Mouse (Mus musculus) embryo, embryonic 10 days (tissue): ENCODE data around the gene Krt5.
"Not testable (repeated sequence)": the region's sequence is repeated elsewhere in the genome, so short reads cannot be mapped to it uniquely, and the experiment has no call there.

Source experiments
- DNase-seq: peaks from one replicate; pipeline ENCODE4 v3.0.0-alpha.2; 2015; ENCODE audit warnings: low spot score

Krt5 gene

DNA sequence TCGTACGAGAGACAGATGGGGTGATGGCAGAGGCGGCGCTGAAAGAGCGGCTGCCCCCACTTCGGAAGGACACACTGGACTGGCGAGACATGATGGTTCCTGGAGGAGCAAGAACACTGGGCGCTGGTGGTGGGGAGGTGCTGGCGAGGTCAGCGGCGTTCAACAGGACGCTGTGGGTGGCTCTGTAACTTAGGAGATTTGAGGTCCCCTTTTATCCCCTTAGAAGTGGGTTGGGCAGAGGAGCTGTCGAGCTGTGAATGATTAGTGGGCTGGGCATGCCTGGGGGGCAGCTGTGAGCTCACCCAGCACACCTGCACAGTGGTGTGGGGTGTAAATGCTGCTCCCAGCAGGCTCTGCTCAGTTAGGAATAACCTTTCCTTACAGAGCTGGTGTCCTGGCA is at the start of gene Krt5:
Gene Krt5 (minus strand): TSS at position 179 of the 400 bp plus-strand sequence.
- DNase-seq: no peak

DNA sequence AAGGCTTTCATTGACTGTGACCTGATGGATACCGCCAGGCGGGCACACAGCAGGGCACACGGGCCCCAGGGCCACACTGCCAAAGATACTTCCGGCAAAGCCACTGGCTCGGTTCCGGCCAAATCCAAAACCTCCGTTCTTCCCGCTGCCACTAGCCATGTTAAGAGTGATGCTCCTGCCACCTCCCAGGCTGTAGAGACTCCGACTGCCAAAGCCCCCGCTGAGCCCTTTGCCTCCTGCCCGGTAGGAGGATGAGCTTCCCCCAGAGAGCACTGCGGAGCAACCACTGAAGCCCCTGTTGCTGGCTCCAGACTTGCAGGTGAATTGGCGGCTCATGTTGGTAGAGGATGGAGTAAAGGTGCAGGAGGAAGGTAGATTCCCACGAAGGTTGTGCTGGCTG is 30.0 kb upstream of the Krt5 start, which contains the start of gene Krt71:
Gene Krt71 (minus strand): TSS at position 399 of the 400 bp plus-strand sequence.
- no peak for DNase-seq

DNA sequence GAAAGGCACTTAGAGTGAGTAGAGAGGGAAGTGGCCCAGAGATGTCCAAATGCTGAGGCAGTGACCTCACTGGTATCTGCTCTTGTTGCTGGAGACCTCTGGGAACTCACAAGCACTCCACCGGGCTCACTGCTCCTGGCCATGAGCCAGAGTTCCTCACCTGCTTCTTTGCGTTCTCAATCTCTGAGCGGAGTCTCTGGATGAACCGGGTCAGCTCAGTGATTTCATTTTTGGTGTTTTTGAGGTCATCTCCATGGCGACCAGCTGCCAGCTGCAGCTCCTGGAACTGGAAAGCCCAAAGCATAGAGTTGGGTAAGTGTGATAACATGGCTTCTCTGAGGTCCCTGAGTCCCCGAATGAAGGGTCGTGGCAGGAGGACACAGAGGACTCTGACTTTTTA is 25.1 kb upstream of the Krt5 start:
- DNase-seq: no peak

DNA sequence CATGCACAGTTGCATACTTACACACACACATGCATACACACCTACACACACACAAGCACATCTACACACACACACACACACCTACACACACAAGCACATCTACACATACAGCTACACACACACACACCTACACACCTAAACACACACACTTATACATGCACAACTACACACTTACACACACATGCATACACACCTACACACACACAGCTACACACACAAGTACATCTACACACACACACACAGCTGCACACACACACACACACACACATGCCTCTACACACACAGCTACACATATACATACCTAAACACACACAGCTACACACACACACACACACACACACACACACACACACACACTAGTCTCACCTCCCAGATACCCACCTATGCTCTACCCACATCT is 18.0 kb upstream of the Krt5 start:
- no peak for DNase-seq

DNA sequence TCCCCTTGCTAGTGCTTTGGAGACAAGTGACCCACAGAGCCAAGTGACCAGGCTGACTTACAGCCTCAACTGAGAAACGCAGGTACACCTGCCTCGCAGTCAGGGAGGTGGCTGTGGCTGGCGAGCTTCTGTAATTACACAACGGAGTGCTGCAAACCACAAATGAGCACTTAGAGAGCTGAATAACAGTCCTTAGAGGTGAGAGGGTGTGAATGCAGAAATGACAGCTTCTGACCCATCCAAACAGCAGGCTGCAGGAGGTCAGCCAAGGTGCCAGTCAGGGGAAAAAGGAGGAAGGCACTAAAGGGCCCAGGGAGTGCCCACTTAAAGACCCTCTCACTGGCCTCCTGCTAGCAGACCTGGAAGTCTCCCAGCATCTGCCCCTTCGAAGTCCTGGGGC is 12.0 kb upstream of the Krt5 start:
- DNase-seq: no peak

DNA sequence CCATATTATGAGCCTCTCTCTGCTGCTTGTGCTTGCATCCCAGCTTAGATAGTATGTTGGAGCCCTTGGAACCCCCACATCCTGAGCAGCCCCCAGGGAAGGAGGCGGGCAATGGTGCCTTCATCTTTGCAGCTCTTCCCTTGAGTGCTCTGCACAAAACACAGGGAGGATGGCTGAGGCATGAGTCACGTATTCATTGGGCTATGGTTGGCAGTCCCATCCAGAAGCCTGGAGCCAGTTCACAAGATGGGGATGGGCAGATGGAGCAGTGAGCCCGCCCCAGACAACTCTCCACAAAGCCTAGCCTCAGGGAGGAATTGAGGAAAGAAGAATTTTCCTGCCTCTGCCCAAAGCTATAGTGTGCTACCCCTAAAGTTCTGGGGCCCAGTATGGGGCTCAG is 3.1 kb upstream of the Krt5 start:
- DNase-seq: no peak

DNA sequence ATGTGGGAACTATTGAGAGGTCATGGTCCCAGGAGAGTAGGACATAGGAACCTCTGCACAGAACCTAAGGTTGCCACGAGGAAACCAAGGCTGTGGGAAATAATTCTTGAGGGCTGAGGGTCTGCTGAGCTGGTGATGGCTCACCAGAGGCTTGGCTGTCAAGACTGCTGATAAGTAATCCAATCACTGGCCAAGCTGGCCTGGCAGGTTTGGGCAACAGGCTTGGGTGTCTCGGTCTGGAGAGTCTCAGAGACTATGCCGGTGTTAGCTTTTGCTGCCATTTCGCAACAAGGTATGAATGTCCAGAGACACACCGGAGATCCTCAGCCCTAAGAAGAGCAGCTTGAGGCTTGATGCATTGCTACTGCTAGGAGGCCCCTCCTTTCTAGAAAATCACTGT is 1.7 kb upstream of the Krt5 start:
- no peak for DNase-seq

DNA sequence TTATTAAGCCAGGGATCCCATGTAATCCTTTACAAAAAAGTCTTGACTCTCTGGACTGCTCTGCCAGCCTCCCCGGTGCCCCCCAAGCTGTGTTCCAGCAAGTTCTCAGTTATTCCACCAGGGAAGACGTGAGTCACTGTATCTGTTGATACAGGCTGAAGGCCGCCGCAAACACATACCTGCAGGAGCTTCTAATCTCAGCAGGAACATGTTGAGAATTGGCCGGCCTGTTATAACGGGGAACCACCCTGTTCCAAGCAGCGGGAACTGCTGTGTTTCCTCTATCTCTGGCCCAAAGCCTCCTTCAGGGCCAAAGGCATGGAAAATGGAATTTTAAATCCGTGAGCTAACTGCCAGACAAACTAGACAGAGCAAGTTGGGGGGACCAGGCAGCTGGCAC is 1.0 kb upstream of the Krt5 start:
- DNase-seq: no peak

DNA sequence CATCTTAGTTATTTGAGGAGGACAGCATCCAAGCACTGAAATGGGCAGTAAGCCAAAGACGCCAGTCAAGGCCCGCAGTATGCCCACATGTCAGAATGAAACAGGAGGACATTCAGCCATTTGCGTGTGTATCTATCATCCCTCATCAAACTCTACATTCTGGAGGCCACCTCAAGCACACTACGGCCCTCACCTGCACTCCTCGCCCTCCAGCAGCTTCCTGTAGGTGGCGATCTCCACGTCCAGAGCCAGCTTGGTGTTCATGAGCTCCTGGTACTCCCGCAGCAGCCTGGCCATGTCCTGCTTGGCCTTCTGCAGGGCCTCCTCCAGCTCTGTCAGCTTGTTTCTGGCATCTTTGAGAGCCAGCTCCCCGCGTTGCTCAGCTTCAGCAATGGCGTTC is 4.0 kb downstream of the Krt5 start:
- DNase-seq: no peak

DNA sequence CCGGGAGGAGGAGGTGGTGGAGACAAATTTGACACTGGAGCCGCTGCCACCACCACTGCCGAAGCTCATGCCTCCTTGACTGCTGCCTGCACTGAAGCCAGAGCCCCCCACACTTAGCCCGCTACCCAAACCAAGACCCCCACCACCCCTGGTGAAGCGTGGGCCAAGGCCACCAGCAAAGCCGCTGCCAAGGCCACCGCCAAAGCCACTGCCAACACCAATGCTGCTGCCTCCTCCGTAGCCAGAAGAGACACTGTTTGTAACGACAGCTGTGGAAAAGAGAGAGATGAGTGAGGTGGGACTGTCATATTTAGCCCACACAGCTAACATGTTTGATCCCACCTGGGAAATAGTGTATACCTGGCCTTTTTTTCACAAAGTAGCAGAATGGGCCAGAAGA is 5.2 kb downstream of the Krt5 start:
- DNase-seq: no peak

DNA sequence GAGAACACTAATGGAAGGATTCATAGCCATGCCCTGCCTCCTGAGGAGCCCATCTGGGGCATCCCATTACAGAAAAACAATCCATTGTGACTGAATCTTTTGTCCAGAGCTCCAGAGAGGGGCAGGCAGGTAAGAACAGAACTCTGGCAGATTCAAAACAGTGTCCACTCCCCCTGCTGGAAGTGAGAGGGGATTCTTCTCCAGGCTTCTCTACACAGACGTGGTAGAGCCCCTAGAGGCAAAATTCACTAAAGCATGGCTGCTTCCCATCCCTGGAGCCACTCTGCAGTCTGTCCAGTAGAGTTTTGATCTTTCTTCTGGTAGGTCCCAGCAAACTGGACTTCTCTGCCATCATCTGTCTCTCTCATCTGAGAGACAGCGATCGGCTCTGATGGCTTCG is 8.6 kb downstream of the Krt5 start:
- DNase-seq: peak; percentile 65

DNA sequence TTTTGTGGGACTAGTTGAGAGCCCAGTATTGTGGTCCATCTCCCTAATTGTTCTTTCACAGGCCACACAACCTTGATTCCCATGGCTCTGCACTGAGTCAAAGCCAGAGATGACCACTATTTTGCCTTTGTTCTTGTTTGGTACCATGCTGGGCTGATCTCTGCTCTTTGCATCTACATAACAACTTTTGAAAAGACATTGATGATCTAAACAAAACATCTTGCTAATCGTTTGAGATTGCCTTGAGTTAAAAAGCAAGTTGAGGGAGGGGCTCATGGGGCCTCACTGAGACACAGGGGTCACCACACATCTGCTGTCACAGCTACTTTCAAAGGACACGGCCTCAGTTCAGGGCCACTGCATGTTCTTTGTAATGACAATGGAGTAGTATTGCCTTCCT is 10.3 kb downstream of the Krt5 start:
- no peak for DNase-seq

DNA sequence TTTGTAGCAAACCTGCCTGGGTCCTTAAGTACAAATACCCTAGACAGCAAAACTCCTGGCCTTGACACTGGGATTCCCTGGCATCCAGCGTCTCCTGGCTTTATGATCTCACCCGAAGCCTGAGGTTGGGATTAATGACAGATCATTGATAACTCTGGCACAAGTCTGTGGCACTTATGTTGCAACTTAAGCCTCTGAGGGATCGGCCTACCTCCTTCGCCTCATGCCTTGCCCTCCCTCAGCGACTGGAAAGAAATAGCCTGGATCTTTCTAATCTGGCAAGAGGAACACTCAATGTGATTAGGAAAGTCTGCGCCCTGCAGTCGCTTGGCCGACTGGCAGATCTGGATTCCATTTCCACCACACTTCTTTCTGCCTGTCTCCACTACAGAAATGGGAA is 12.8 kb downstream of the Krt5 start:
- DNase-seq: no peak

DNA sequence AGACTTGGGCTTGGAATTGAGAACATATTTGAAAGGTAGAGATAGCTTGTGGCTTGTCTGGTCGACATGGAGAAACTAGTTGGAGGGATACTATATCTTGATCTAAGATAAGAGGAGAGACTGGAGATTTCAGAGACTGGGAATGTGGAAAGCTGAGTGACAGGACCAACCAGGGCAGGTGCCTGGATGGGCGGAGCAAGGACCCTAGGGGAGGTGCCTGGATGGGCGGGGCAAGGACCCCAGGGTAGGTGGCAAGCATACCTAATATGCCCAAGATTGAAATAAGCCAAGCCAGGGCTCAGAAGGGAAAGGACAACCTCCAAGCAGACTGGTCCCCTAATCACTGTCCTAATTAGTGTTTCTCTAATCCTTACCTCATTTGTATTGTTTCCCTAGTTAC is 13.5 kb downstream of the Krt5 start:
- DNase-seq: no peak

DNA sequence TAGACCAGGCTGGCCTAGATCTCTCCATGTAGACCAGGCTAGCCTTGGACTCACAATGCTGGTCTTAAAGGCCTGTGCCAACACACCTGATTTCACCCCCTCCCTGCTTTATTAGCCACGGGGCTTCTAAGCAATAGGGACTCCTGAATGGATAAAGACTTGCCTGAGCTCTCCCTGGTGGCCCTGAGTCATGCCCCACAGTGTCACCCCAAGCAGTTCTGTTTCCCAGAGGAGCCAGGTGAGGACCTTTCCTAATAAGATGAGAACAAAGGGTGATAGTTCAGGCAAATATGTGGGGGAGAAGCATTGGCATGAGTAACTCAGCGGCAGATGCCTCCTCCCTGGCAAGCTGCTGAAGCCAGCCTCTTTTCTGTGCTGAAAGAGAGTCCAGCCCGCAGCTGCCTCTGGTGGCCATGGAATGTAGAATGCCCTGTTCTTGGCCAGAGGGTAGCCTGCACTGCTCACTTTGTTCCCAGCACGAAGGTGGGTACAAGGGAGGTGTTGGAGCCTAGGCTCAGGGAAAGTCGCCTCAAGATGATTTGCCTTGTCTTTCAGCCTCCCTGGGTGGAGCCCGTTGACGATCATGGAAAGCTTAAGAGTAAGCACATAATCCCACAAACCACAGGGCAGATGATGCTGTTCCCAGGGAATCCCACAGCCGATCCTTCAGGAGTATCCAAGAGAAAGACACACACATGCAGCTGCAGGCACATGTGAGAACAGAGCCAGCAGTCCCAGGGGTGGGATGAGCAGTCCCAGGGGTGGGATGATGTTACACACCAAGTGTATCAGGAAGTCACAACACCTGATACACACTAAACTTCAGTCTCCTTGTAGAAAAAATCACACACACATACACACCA is 15.1 kb downstream of the Krt5 start:
- no peak for DNase-seq

DNA sequence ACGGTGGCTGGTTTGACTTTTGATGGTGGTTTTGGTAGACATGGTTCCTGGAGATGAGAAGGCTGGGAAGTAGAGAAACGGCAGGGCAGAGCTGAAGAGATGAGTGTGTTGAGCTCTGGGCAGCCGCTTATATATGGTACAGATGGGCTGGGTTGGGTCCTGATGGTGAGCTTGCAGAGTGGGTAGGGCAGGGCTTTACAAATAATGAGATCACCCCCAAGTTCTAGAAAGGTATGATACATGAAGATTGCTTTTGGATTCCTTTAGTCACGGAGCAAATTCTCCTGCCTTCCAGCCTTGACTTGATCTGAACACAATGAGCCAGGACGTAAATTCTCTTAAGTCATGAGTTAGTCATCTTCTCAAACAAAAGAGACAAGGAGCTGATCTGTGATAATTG is 18.5 kb downstream of the Krt5 start, which contains the start of gene Krt6a:
Gene Krt6a (minus strand): TSS at position 101 of the 400 bp plus-strand sequence.
- DNase-seq: no peak

DNA sequence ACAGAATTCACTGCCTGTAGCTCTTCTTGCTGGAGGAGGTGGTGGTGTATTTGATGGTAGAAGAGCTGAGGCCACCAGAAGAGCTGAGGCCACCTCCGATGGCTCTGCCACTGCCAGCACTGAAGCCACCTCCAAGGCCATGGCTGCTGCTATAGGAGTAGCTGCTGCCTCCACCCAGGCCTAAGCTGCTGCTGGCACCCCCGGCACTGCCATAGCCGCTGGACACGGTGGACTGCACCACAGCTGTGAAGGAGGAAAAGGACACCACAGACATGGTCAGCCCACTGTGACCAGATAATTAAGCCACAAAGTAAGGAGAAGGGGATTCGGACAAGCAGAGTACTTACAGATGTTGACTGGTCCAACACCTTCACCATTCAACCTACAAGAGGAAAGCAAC is 22.2 kb downstream of the Krt5 start:
- not testable (repeated sequence) for DNase-seq

DNA sequence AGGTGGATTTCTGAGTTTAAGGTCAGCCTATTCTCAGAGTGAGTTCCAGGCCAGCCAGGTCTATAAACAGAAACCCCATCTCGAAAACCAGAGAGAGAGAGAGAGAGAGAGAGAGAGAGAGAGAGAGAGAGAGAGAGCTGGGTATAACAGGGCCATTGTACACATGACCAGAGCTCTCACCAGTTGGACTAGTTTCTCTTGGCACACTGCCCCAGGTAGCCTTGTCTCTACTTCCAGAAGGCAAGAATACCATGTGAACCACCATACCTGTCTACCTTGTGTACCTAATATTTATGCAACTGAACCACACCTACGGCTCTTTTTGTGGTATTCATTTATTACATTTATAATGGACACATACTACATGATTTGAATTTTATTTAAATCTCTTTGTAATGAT is 24.5 kb downstream of the Krt5 start:
- no peak for DNase-seq

DNA sequence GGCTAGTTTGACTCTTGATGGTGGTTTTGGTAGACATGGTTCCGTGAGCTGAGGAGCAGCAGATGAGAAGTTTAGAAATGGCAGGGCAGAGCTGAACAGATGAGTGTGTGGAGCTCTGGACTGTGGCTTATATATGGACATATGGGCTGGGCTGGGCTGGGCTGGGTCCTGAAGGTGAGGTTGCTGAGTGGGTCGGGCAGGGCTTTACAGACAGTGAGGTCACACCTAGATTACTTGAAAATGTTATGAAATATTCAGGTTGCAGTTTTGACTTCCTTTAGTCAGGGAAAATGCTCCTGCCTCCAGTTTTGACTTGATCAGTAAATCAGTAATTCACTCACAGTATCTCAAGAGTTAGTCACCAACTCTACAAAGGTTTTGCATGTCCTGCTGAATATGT is 32.5 kb downstream of the Krt5 start, which contains the start of gene Krt6b:
Gene Krt6b (minus strand): TSS at position 101 of the 400 bp plus-strand sequence.
- DNase-seq: no peak

DNA sequence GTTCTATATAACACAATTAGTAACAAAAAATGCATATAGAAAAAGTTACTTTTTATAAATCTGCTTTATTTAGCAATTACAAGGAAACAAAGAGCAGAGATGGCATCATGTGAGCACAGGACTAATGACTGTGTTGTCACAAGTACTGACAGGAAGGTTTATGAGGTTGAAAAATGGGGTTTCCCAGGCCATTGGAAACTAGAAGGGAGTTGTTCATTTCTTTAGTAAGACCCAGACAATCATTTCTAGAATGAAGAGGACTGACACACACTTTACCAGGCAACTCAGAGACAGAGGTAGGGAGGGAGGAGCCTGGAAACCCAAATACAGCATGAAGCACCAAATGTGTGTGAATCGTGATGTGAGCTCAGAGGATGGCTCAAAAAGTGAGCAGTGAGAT is 36.7 kb downstream of the Krt5 start:
- DNase-seq: no peak
